Mouse (Mus musculus): Measurements from ENCODE around the gene Armh1. TPM values are rescaled to one million over a fixed set of nuclear protein-coding genes. Genes with fewer than 3 reads are reported as not detected.
A peak's percentile ranks its signal among the peaks of the same experiment; 100 is the strongest.

The Armh1 gene
- polyA plus RNA-seq, 1 experiment, result 1.00 TPM

DNA sequence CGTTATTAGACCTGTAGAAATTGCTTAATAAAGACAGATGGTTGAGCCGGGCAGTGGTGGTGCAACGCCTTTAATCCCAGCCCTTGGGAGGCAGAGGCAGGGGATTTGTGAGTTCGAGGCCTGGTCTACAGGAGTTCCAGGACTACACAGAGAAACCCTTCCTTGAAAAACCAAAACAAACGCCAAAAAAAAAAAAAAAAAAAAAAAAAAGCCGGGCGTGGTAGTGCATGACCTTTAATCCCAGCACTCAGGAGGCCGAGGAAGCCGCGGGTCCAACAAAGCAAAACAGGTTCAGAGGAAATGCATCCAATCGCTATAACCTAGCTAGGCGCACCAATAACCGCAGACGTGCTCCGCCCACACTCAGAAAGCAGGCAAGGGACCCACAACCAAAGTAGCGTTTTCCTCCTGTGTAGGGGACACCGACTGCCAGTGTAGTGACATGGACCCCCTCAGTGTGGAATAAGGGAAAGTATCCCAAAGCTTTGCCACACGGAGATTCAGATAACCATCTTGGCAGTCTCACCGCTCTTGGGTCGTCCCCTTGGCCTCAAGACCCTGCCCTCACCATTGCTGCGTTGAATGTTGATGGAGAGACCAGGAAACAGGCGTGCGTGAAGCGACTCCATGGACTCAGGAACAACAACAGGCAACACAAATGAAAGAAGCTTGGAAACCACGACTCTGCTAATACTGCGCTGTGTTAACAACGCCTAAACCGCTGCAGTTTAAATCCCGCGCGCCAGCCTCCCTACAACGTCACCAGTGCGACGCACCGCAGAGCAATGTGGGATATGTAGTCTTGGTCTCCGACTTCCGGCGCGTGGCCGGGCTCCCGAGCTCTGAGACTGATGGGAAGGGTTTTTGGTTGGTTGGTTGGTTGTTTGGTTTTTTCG, 69.8 kb downstream of the Armh1 start, which contains the start of gene Kif2c:
TSS of gene Kif2c (minus strand) at position 777 of the 896 bp plus-strand sequence.
- DNase-seq (ENCODE audit: extremely low spot score in 1 of 2, low spot score in 1 of 2), result peak; percentile 81 to 96

DNA sequence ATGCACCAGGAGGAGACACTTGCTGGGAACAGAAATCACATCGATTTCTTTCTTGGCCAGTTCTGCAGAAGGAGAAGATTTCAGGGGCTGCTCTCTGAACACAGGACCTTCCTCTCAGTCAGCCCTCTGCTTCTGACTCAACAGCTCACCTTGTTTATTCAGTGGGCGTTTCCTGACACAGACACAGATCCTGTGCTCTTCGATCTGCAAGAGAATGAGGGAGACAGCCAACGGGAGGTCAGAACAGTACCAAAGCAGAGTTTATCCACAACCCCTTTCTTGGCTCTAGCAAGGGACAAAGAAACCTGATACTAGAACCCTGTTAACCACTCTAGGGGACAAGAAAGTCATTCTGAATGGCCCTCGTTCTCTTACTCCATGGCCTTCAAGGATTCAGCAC, 82.0 kb downstream of the Armh1 start:
- no peak for DNase-seq (ENCODE audit: extremely low spot score in 1 of 2, low spot score in 1 of 2)

Other genes with a start within 250 kb of the Armh1 start
- 18.9 and 19.7 TPM in 2 replicates for gene Eif2b3, start 232.7 kb downstream of the Armh1 start, polyA plus RNA-seq (2012; rRNA removed)
- 2.7 and 2.9 TPM in 2 replicates for gene Ptch2, start 156.1 kb downstream of the Armh1 start, polyA plus RNA-seq (2012; rRNA removed)
- gene Btbd19, start 126.4 kb downstream of the Armh1 start, polyA plus RNA-seq (2012; rRNA removed), result 21.9 and 25.6 TPM in 2 replicates
- gene Tctex1d4, start 125.3 kb downstream of the Armh1 start, polyA plus RNA-seq (2012; rRNA removed), result 0.15 and 0.32 TPM in 2 replicates
- 11.2 and 15.6 TPM in 2 replicates for gene Plk3, start 118.2 kb downstream of the Armh1 start, polyA plus RNA-seq (2012; rRNA removed)
- 496 and 568 TPM in 2 replicates for gene Rps8, start 95.9 kb downstream of the Armh1 start, polyA plus RNA-seq (2012; rRNA removed)
- gene Kif2c, start 69.5 kb downstream of the Armh1 start, polyA plus RNA-seq (2012; rRNA removed), result 0.32 and 0.46 TPM in 2 replicates
- 6.3 and 7.9 TPM in 2 replicates for gene Tmem53, start 174 bp downstream of the Armh1 start, polyA plus RNA-seq (2012; rRNA removed)
- gene Rnf220, start 244.9 kb upstream of the Armh1 start, polyA plus RNA-seq (2012; rRNA removed), result 193 and 212 TPM in 2 replicates